Mouse (Mus musculus): ENCODE results near the gene Bfsp1. TPM values are rescaled to one million over a fixed set of nuclear protein-coding genes. Genes with fewer than 3 reads are reported as not detected.

The Bfsp1 gene
- total and polyA plus RNA-seq, 3 experiments: 2.7 to 3.4 TPM; not detected in 1

DNA sequence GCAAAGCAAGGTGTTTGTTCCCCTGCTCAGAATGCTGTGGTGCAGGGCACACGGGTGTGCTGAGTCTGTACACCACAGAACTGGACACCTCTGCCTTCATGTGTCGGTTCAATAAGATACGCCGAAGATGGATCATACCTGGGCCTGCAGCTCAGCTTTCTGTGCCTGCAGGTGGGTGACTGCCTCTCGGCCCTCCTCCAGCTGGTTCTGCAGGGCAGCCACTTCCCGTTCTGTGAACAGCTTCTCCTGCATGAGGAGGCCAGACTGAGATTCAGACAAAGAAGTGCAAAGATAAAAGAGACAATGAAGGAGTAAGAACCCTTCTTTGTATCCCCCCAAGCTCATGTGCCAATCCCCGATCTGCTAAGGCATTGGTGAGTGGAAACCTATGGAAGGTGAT lies 21.4 kb downstream of the Bfsp1 start:
- DNase-seq (ENCODE audit: low read depth, low spot score): no peak
- Histone ChIP-seq H3K9ac (ENCODE audit: control insufficient read depth, low read depth, low read length, poor library complexity, severe bottlenecking) (no peak overlapping the region), H3K9me3 (replicated peaks; ENCODE audit: insufficient read depth, low read length) (no peaks in the 10 kb centered on the region), H3K4me1 (ENCODE audit: control insufficient read depth in 1 of 2, insufficient read depth in 2 of 2, low read length in 2 of 2) (peaks cover 7 to 11% of the 10 kb centered on the region in 2 experiments), H3K4me3 (ENCODE audit: control insufficient read depth in 1 of 2, insufficient read depth in 1 of 2, low read depth in 2 of 2, low read length in 2 of 2) (no peak overlapping the region), H3K36me3 (ENCODE audit: control insufficient read depth in 1 of 2, insufficient read depth in 2 of 2, low read length in 2 of 2) (peaks cover 0 to 6% of the 10 kb centered on the region in 2 experiments; a peak in 2 of 4 replicates), H3K27ac (ENCODE audit: control insufficient read depth, low read depth, low read length) (no peak overlapping the region), H3K27me3 (ENCODE audit: control insufficient read depth in 1 of 2, insufficient read depth in 2 of 2, low read length in 2 of 2) (no peaks in the 10 kb centered on the region), H3K79me2 (ENCODE audit: control insufficient read depth, insufficient read depth, low read length, poor library complexity) (no peaks in the 10 kb centered on the region)
- TF ChIP-seq JUND (IDR thresholded peaks at IDR 0.05; ENCODE audit: low read depth, low read length) (no peak), TBP (IDR thresholded peaks at IDR 0.05; ENCODE audit: low read depth, low read length) (no peak), TCF12 (IDR thresholded peaks at IDR 0.05; ENCODE audit: low read depth, low read length) (no peak)

DNA sequence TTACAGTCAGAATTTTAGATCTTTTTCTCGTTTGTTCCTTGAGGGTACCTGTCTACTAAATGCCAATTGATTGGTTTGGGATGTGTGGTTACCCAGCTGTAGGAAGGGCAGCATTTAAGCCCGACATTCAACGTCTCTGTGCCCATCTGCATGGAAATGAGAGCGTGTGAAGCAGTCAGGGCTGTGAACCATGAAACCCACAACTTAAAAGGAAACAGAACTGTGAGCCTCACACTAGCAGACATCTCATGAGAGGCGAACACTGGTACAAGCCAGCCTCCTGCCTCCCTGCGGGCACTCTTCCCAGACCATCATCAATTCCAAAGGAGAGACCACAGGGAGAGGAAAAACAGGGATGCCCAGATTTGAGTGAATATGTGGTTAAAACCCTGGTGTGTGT lies 22.1 kb downstream of the Bfsp1 start:
- no peak for TF ChIP-seq RCOR1 (IDR thresholded peaks at IDR 0.05; ENCODE audit: low read depth, low read length)
- no peak for TF ChIP-seq ZMIZ1 (IDR thresholded peaks at IDR 0.05; ENCODE audit: low read depth, low read length)
- TF ChIP-seq CTCF (IDR thresholded peaks at IDR 0.05 in 2 of 3, conservative IDR thresholded peaks at IDR 0.05 in 1 of 3; ENCODE audit: control insufficient read depth in 1 of 3, insufficient read depth in 1 of 3, low read depth in 2 of 3, low read length in 3 of 3, poor library complexity in 1 of 3, severe bottlenecking in 1 of 3): no peak
- no peak for TF ChIP-seq MYB (IDR thresholded peaks at IDR 0.05; ENCODE audit: low read depth, low read length)
- TF ChIP-seq GATA1 (IDR thresholded peaks at IDR 0.05; ENCODE audit: low read depth, low read length): no peak
- no peak for TF ChIP-seq ETS1 (IDR thresholded peaks at IDR 0.05; ENCODE audit: low read depth, low read length)
- no peak for TF ChIP-seq MXI1 (IDR thresholded peaks at IDR 0.05; ENCODE audit: low read depth, low read length)
- TF ChIP-seq ELF1 (IDR thresholded peaks at IDR 0.05; ENCODE audit: low read depth, low read length): no peak
- no peak for TF ChIP-seq EP300 (IDR thresholded peaks at IDR 0.05; ENCODE audit: low read depth in 1 of 2, low read length in 2 of 2)
- no peak for TF ChIP-seq E2F4 (IDR thresholded peaks at IDR 0.05; ENCODE audit: borderline replicate concordance, low read depth, low read length)
- TF ChIP-seq NELFE (IDR thresholded peaks at IDR 0.05; ENCODE audit: low read depth, low read length): no peak
- TF ChIP-seq MAZ (IDR thresholded peaks at IDR 0.05; ENCODE audit: low read depth, low read length): no peak
- no peak for TF ChIP-seq BHLHE40 (IDR thresholded peaks at IDR 0.05; ENCODE audit: borderline replicate concordance, low read depth, low read length)
- no peak for TF ChIP-seq MAX (IDR thresholded peaks at IDR 0.05; ENCODE audit: low read length)
- TF ChIP-seq UBTF (IDR thresholded peaks at IDR 0.05; ENCODE audit: borderline replicate concordance, insufficient read depth, low read depth, low read length): no peak
- TF ChIP-seq MYC (IDR thresholded peaks at IDR 0.05; ENCODE audit: low read depth, low read length): no peak
- TF ChIP-seq POLR2AphosphoS5 (IDR thresholded peaks at IDR 0.05; ENCODE audit: borderline replicate concordance, low read depth, low read length): no peak
- no peak for DNase-seq (ENCODE audit: low read depth, low spot score)
- H3K4me1 ChIP-seq (ENCODE audit: control insufficient read depth in 1 of 2, insufficient read depth in 2 of 2, low read length in 2 of 2): peaks cover 7 to 9% of the 10 kb centered on the region in 2 experiments
- no peaks in the 10 kb centered on the region for H3K79me2 ChIP-seq (ENCODE audit: control insufficient read depth, insufficient read depth, low read length, poor library complexity)
- H3K9me3 ChIP-seq (replicated peaks; ENCODE audit: insufficient read depth, low read length): no peaks in the 10 kb centered on the region
- H3K4me3 ChIP-seq (ENCODE audit: control insufficient read depth in 1 of 2, insufficient read depth in 1 of 2, low read depth in 2 of 2, low read length in 2 of 2): no peak overlapping the region
- peaks cover 0 to 3% of the 10 kb centered on the region in 2 experiments; a peak in 2 of 4 replicates for H3K36me3 ChIP-seq (ENCODE audit: control insufficient read depth in 1 of 2, insufficient read depth in 2 of 2, low read length in 2 of 2)
- H3K9ac ChIP-seq (ENCODE audit: control insufficient read depth, low read depth, low read length, poor library complexity, severe bottlenecking): no peak overlapping the region
- no peaks in the 10 kb centered on the region for H3K27me3 ChIP-seq (ENCODE audit: control insufficient read depth in 1 of 2, insufficient read depth in 2 of 2, low read length in 2 of 2)
- no peak overlapping the region for H3K27ac ChIP-seq (ENCODE audit: control insufficient read depth, low read depth, low read length)
